ENCODE assay signal across 11 mouse cellular contexts in genomic region chr17:5690746-5691535, GRCm38 (mm10).
DNase-seq lines count a peak whose midpoint lies in the region; ATAC-seq and TF ChIP-seq lines count a peak whose summit lies in the region.
"Had no signal": no experiment of that assay in that cellular context is flagged by ENCODE, and none has a peak within 500 bp of the region (broad histone marks: within the 10 kb centered on the region; RNA-seq: fewer than 3 reads in every experiment).

No protein-coding gene starts in this region.

- no peak overlapping the region for H3K27ac ChIP-seq in cerebellum, adult 2 months (ENCODE audit: insufficient read depth, low read length)
- H3K27ac ChIP-seq in liver, embryonic 14.5 days, result no peak overlapping the region
- H3K27ac ChIP-seq in bone marrow, adult 2 months (ENCODE audit: control insufficient read depth, insufficient read depth, low read depth, low read length, poor library complexity), result no peak overlapping the region
- no peak overlapping the region for H3K27ac ChIP-seq in embryonic facial prominence, embryonic 10.5 days (replicated peaks)
- H3K27ac ChIP-seq: hindbrain, embryonic 12.5 days; midbrain, embryonic 12.5 days had no signal

- no peaks in the 10 kb centered on the region for H3K4me1 ChIP-seq in cerebellum, adult 2 months (ENCODE audit: control insufficient read depth, insufficient read depth, low read length)
- H3K4me1 ChIP-seq in liver, embryonic 14.5 days (replicated peaks; ENCODE audit: control insufficient read depth in 2 of 2, insufficient read depth in 2 of 2, low read length in 1 of 2), result no peaks in the 10 kb centered on the region
- no peaks in the 10 kb centered on the region for H3K4me1 ChIP-seq in bone marrow, adult 2 months (ENCODE audit: control insufficient read depth, insufficient read depth, low read length)
- H3K4me1 ChIP-seq in embryonic facial prominence, embryonic 10.5 days, result no peaks in the 10 kb centered on the region
- H3K4me1 ChIP-seq: hindbrain, embryonic 12.5 days; midbrain, embryonic 12.5 days had no signal

- no peak for ATAC-seq in liver, embryonic 14.5 days (ENCODE audit: insufficient read depth)

- no peak for TF ChIP-seq EP300 in liver, embryonic 14.5 days (IDR thresholded peaks at IDR 0.05; ENCODE audit: low read depth)

- TF ChIP-seq CTCF in cerebellum, adult 2 months (IDR thresholded peaks at IDR 0.05; ENCODE audit: borderline replicate concordance, insufficient read depth, low read depth, low read length), result peak; percentile 15; the same call in 1 of the 2 replicates
- peak; percentile 49 for TF ChIP-seq CTCF in liver, embryonic 14.5 days (IDR thresholded peaks at IDR 0.05; ENCODE audit: low read depth)
- peak; percentile 36; the same call in 1 of the 2 replicates for TF ChIP-seq CTCF in bone marrow, adult 2 months (IDR thresholded peaks at IDR 0.05; ENCODE audit: control insufficient read depth, insufficient read depth, low read length)

- no peak overlapping the region for H3K9ac ChIP-seq in liver, embryonic 14.5 days (replicated peaks)
- H3K9ac ChIP-seq: hindbrain, embryonic 12.5 days; midbrain, embryonic 12.5 days had no signal

- no peak for TF ChIP-seq POLR2A in cerebellum, adult 2 months (IDR thresholded peaks at IDR 0.05; ENCODE audit: borderline replicate concordance, insufficient read depth, low read length)
- no peak for TF ChIP-seq POLR2A in bone marrow, adult 2 months (IDR thresholded peaks at IDR 0.05; ENCODE audit: borderline replicate concordance, control insufficient read depth, low read depth, low read length)

- WGBS in cerebellum, adult 2 months, result 87% methylated on average over 8 of the region's 8 CpGs
- 68% methylated on average over 8 of the region's 8 CpGs for WGBS in liver, embryonic 14.5 days (ENCODE audit: insufficient replicate concordance)
- 59% methylated on average over 8 of the region's 8 CpGs for WGBS in bone marrow, adult 2 months
- 86% methylated on average over 8 of the region's 8 CpGs for WGBS in embryonic facial prominence, embryonic 10.5 days

- no peaks in the 10 kb centered on the region; the same call in 1 of the 2 replicates for H3K36me3 ChIP-seq in liver, embryonic 14.5 days (replicated peaks; ENCODE audit: control insufficient read depth, insufficient read depth, low read depth)
- H3K36me3 ChIP-seq in splenic B cell, adult 2 months (ENCODE audit: control insufficient read depth, insufficient read depth, low read length, poor library complexity, severe bottlenecking), result no peaks in the 10 kb centered on the region
- no peaks in the 10 kb centered on the region for H3K36me3 ChIP-seq in embryonic facial prominence, embryonic 10.5 days (replicated peaks)
- H3K36me3 ChIP-seq: hindbrain, embryonic 12.5 days; midbrain, embryonic 12.5 days had no signal

- no peak for DNase-seq in cerebellum, adult 2 months
- no peak for DNase-seq in cerebellum, adult 18-20 months
- DNase-seq in liver, embryonic 14.5 days (ENCODE audit: low read depth in 3 of 3, low spot score in 3 of 3), result no peak
- no peak for DNase-seq in liver
- peak; percentile 47 for DNase-seq in splenic B cell, adult 2 months (ENCODE audit: low read depth, low spot score)
- DNase-seq in embryonic facial prominence, embryonic 10.5 days (ENCODE audit: low spot score), result no peak
- DNase-seq in urinary bladder, postnatal 4 days (ENCODE audit: low spot score in 2 of 2), result no peak
- DNase-seq: gastrocnemius, postnatal 14 days had no signal

- no peak overlapping the region for H3K4me3 ChIP-seq in cerebellum, adult 2 months (replicated peaks; ENCODE audit: insufficient read depth, low read depth, low read length)
- H3K4me3 ChIP-seq in liver, embryonic 14.5 days (ENCODE audit: insufficient read depth in 1 of 2, low read depth in 2 of 2, low read length in 2 of 2), result no peak overlapping the region
- no peak overlapping the region for H3K4me3 ChIP-seq in bone marrow, adult 2 months (replicated peaks; ENCODE audit: control insufficient read depth, low read depth, low read length)
- H3K4me3 ChIP-seq in embryonic facial prominence, embryonic 10.5 days, result no peak overlapping the region
- H3K4me3 ChIP-seq: hindbrain, embryonic 12.5 days; midbrain, embryonic 12.5 days had no signal

- H3K27me3 ChIP-seq in cerebellum, adult 2 months (ENCODE audit: control insufficient read depth, insufficient read depth, low read length), result no peaks in the 10 kb centered on the region
- no peaks in the 10 kb centered on the region for H3K27me3 ChIP-seq in liver, embryonic 14.5 days (ENCODE audit: control insufficient read depth, insufficient read depth, low read length)
- no peaks in the 10 kb centered on the region for H3K27me3 ChIP-seq in splenic B cell, adult 2 months (ENCODE audit: control insufficient read depth, insufficient read depth, low read length, poor library complexity, severe bottlenecking)
- H3K27me3 ChIP-seq in embryonic facial prominence, embryonic 10.5 days (replicated peaks; ENCODE audit: low read depth, poor library complexity, severe bottlenecking), result no peaks in the 10 kb centered on the region
- H3K27me3 ChIP-seq: hindbrain, embryonic 12.5 days; midbrain, embryonic 12.5 days had no signal

- no peak overlapping the region for H3K4me2 ChIP-seq in liver, embryonic 14.5 days (ENCODE audit: low read depth)
- H3K4me2 ChIP-seq: hindbrain, embryonic 12.5 days; midbrain, embryonic 12.5 days had no signal

- no peaks in the 10 kb centered on the region for H3K9me3 ChIP-seq in liver, embryonic 14.5 days (ENCODE audit: control insufficient read depth, low read length)
- no peaks in the 10 kb centered on the region for H3K9me3 ChIP-seq in embryonic facial prominence, embryonic 10.5 days
- H3K9me3 ChIP-seq: hindbrain, embryonic 12.5 days; midbrain, embryonic 12.5 days had no signal
